Mouse (Mus musculus): ENCODE measurements at regions not wholly inside any gene's neighbourhood (a gene's known extent, or its start where the extent isn't known, plus 50 kb on each side); places are given as distances from the start of the nearest gene placed in this dataset.

GRCm38 (mm10) chr4:95141253-95141652 lies 89.2 kb upstream of the Jun start:
- Histone ChIP-seq H3K27me3 (ENCODE audit: low read depth, poor library complexity, severe bottlenecking) (no peaks in the 10 kb centered on the region), H3K36me3 (no peaks in the 10 kb centered on the region), H3K9me3 (replicated peaks) (no peaks in the 10 kb centered on the region), H3K4me1 (peaks cover 18% of the 10 kb centered on the region), H3K4me3 (no peak overlapping the region), H3K27ac (no peak overlapping the region)
- WGBS = 84% methylated on average over 2 of the region's 2 CpGs
- DNase-seq (ENCODE audit: low spot score) = no peak

GRCm38 (mm10) chr4:95143130-95143529 lies 91.1 kb upstream of the Jun start:
- no peaks in the 10 kb centered on the region for H3K36me3 ChIP-seq
- peak overlapping the region; percentile 16; the same call in 1 of the 2 replicates for H3K27ac ChIP-seq
- no peaks in the 10 kb centered on the region for H3K27me3 ChIP-seq (ENCODE audit: low read depth, poor library complexity, severe bottlenecking)
- H3K4me1 ChIP-seq = peaks cover 6% of the 10 kb centered on the region; the same call in 1 of the 2 replicates
- H3K9me3 ChIP-seq (replicated peaks) = no peaks in the 10 kb centered on the region
- no peak for DNase-seq (ENCODE audit: low spot score)
- WGBS = 89% methylated on average over 4 of the region's 4 CpGs
- H3K4me3 ChIP-seq = no peak overlapping the region

DNA sequence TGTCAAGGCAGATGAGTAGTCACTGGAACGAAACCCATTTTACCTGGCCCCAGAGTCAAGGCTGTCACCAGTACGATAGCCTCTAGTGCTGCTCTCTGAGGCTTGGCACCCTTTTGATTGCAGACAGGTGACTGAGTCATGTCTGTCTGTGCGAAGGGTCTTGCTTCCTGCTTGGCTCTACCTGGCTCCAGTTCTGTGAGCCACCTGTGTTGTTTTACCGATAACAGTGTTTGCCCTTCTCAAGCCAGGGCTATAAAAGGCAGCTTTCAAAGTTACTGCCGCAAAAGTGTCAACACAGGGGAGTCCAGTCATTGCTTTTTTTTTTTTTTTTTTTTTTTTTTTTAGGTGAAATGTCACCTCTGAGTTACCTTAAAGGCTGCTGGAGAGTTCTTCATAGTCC lies 91.6 kb upstream of the Jun start:
- 89% methylated on average over 5 of the region's 5 CpGs for WGBS
- no peaks in the 10 kb centered on the region for H3K9me3 ChIP-seq (replicated peaks)
- peak overlapping the region; percentile 16; the same call in 1 of the 2 replicates for H3K27ac ChIP-seq
- H3K4me1 ChIP-seq = peaks cover under 1% of the 10 kb centered on the region; the same call in 1 of the 2 replicates
- H3K4me3 ChIP-seq = no peak overlapping the region
- H3K27me3 ChIP-seq (ENCODE audit: low read depth, poor library complexity, severe bottlenecking) = no peaks in the 10 kb centered on the region
- no peak for DNase-seq (ENCODE audit: low spot score)
- H3K36me3 ChIP-seq = no peaks in the 10 kb centered on the region

GRCm38 (mm10) chr4:95144440-95144839 lies 92.4 kb upstream of the Jun start:
- Histone ChIP-seq H3K36me3 (no peaks in the 10 kb centered on the region), H3K9me3 (replicated peaks) (no peaks in the 10 kb centered on the region), H3K4me3 (no peak overlapping the region), H3K27me3 (ENCODE audit: low read depth, poor library complexity, severe bottlenecking) (no peaks in the 10 kb centered on the region), H3K27ac (no peak overlapping the region; the same call in 1 of the 2 replicates), H3K4me1 (no peaks in the 10 kb centered on the region)
- DNase-seq (ENCODE audit: low spot score) = no peak

- no peaks in the 10 kb centered on the region for H3K4me1 ChIP-seq
- WGBS = 88% methylated on average over 5 of the region's 5 CpGs
- no peaks in the 10 kb centered on the region for H3K9me3 ChIP-seq (replicated peaks)
- no peaks in the 10 kb centered on the region for H3K27me3 ChIP-seq (ENCODE audit: low read depth, poor library complexity, severe bottlenecking)
- H3K36me3 ChIP-seq = no peaks in the 10 kb centered on the region
- H3K27ac ChIP-seq = no peak overlapping the region
- H3K4me3 ChIP-seq = no peak overlapping the region
- no peak for DNase-seq (ENCODE audit: low spot score)
Observed at GRCm38 (mm10) chr4:95146268-95146667, 94.2 kb upstream of the Jun start.

- H3K4me1 ChIP-seq = peaks cover 4% of the 10 kb centered on the region
- H3K4me3 ChIP-seq = no peak overlapping the region
- no peaks in the 10 kb centered on the region for H3K27me3 ChIP-seq (ENCODE audit: low read depth, poor library complexity, severe bottlenecking)
- WGBS = 82% methylated on average over 1 of the region's 1 CpGs
- DNase-seq (ENCODE audit: low spot score) = no peak
- no peaks in the 10 kb centered on the region for H3K9me3 ChIP-seq (replicated peaks)
- H3K36me3 ChIP-seq = no peaks in the 10 kb centered on the region
- no peak overlapping the region for H3K27ac ChIP-seq
Observed at GRCm38 (mm10) chr4:95148665-95149064, 96.6 kb upstream of the Jun start.

DNA sequence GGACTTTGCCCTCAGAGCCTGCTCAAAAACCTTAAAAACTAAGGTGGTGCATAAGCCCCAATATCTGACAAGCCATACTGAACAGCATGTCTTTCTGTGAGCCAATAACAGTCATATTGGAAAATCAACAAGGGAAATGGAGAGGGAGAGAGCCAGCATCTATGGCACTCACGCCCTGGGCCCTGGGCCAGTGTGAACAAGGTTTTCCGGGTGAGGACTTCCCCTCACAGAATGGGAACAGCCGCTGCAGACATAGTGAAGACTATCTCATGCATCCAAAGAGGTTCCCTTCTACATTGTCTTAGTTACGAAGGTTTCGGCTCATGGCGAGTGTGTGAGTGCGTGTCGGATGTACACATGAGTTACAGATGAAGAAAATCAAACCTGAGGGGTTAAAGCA lies 99.7 kb upstream of the Jun start:
- Histone ChIP-seq H3K9me3 (replicated peaks) (no peaks in the 10 kb centered on the region), H3K4me1 (peaks cover 16% of the 10 kb centered on the region), H3K27ac (no peak overlapping the region), H3K4me3 (no peak overlapping the region), H3K27me3 (ENCODE audit: low read depth, poor library complexity, severe bottlenecking) (no peaks in the 10 kb centered on the region), H3K36me3 (no peaks in the 10 kb centered on the region)
- 90% methylated on average over 8 of the region's 8 CpGs for WGBS
- DNase-seq (ENCODE audit: low spot score) = no peak

GRCm38 (mm10) chr4:95152431-95153115 lies 100.6 kb upstream of the Jun start:
- H3K4me3 ChIP-seq = no peak overlapping the region
- H3K4me1 ChIP-seq = peaks cover 19% of the 10 kb centered on the region
- 81% methylated on average over 4 of the region's 4 CpGs for WGBS
- no peak overlapping the region for H3K27ac ChIP-seq
- H3K27me3 ChIP-seq (ENCODE audit: low read depth, poor library complexity, severe bottlenecking) = no peaks in the 10 kb centered on the region
- no peaks in the 10 kb centered on the region for H3K9me3 ChIP-seq (replicated peaks)
- H3K36me3 ChIP-seq = no peaks in the 10 kb centered on the region
- no peak for DNase-seq (ENCODE audit: low spot score)

GRCm38 (mm10) chr4:95153737-95154287 lies 101.8 kb upstream of the Jun start:
- H3K4me3 ChIP-seq = no peak overlapping the region
- H3K4me1 ChIP-seq = peaks cover 19% of the 10 kb centered on the region
- WGBS = 24% methylated on average over 6 of the region's 6 CpGs
- no peak for DNase-seq (ENCODE audit: low spot score)
- H3K27me3 ChIP-seq (ENCODE audit: low read depth, poor library complexity, severe bottlenecking) = no peaks in the 10 kb centered on the region
- peak overlapping the region; percentile 79 for H3K27ac ChIP-seq
- no peaks in the 10 kb centered on the region for H3K9me3 ChIP-seq (replicated peaks)
- H3K36me3 ChIP-seq = no peaks in the 10 kb centered on the region

DNA sequence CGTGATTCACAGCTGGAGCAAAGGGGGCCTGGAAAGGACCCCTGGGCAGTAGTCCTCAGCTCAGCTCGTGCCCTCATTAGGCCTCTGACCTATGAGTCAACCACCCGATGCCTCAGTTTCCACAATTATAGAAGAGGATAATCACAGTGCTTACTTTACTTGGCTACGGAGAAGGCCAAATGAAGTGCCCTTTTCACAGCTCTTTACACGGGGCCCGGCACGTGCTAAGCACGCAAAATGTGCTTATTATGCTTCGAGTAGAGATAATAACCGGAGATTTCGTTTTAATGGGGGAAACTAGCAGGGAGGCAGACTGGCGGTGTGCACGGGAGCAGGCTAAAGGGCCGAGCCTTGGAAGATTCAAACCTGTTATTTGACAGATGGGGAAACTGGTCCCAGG lies 102.4 kb upstream of the Jun start:
- H3K27me3 ChIP-seq (ENCODE audit: low read depth, poor library complexity, severe bottlenecking) = no peaks in the 10 kb centered on the region
- H3K9me3 ChIP-seq (replicated peaks) = no peaks in the 10 kb centered on the region
- no peaks in the 10 kb centered on the region for H3K36me3 ChIP-seq
- H3K27ac ChIP-seq = peak overlapping the region; percentile 79; the same call in 1 of the 2 replicates
- H3K4me3 ChIP-seq = no peak overlapping the region
- peaks cover 19% of the 10 kb centered on the region for H3K4me1 ChIP-seq
- WGBS = 78% methylated on average over 14 of the region's 14 CpGs
- no peak for DNase-seq (ENCODE audit: low spot score)

DNA sequence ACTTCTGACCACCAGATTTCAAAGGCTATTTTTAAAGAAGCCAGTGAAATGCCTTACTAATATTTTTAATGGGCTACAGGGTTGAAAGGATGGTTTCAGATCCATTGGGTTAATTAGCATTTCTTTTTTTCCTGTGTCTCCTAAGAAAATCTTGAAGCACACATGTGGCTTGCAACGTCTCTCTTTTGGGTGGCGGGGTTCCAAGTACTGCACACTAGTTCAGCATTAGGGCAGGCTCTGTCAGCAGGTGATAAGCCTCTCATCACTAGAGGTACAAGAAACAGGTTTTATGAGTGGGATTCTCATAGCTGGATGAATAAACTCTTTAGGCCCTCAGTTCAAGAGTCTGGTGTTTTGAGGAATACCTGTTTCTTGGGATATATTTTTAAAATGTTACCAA lies 103.2 kb upstream of the Jun start:
- Histone ChIP-seq H3K9me3 (replicated peaks) (no peaks in the 10 kb centered on the region), H3K27ac (no peak overlapping the region), H3K4me3 (no peak overlapping the region), H3K36me3 (no peaks in the 10 kb centered on the region), H3K4me1 (peaks cover 19% of the 10 kb centered on the region), H3K27me3 (ENCODE audit: low read depth, poor library complexity, severe bottlenecking) (no peaks in the 10 kb centered on the region)
- WGBS = 81% methylated on average over 2 of the region's 2 CpGs
- no peak for DNase-seq (ENCODE audit: low spot score)

DNA sequence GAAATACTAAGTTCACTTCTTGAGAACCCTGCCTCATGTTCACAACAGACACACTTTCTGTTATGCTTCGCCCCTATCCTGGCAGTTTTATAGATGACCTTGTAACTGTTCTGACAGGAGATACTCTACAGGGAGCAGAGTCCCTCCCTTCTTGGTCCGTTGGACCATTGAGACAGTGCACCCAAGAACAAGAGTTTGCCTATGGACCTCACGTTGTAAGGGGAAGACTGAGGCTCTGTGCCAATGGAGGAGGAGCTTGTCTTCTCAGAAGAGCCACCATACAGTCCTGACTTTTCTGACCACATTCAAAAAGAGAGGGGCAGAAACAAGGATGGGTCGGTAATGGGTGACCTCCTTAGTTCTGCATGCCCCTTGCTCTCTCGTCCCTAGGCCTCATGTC lies 103.8 kb upstream of the Jun start:
- Histone ChIP-seq H3K9me3 (replicated peaks) (no peaks in the 10 kb centered on the region), H3K27me3 (ENCODE audit: low read depth, poor library complexity, severe bottlenecking) (no peaks in the 10 kb centered on the region), H3K4me1 (peaks cover 22% of the 10 kb centered on the region), H3K4me3 (no peak overlapping the region), H3K27ac (peak overlapping the region; percentile 23; the same call in 1 of the 2 replicates), H3K36me3 (no peaks in the 10 kb centered on the region)
- no peak for DNase-seq (ENCODE audit: low spot score)
- 87% methylated on average over 5 of the region's 5 CpGs for WGBS

DNA sequence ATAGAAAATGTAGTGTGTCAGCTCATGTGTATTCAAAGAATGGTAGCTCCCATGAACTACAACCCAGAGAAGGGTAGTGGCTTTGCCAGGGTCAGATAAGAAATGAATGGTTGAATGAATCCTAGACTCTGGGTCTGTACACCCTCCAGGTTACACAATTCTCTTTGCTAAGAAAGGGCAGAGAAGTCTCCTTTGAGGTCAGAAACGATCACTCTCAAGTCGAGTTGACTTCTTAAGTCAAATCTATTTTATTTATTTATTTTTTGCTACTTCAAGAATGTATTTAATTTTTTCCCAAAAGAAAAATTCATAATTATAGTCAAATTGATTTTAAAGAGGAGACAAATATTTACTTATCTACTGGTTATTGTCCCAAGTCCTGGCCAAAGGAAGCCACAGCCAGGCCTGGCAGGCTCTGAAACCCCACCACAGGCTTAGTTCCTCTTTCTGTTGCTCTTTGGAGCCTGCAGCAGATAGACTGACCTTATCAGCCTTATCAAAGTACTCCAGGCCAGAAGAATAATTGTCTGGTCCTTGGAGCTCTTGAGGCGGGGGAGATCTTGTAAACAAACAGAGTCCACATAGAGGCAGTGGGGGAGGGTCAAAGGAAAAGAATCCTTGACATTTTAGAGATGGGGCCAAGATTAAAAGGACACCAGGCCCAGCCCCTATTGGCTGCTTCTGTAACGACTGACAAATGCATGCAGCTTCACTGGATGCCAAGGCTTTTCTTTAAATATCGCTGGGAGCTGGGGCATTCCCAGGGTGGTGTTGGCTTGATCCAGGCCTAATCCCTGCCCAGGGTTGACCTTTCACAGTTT lies 104.6 kb upstream of the Jun start:
- Histone ChIP-seq H3K27me3 (ENCODE audit: low read depth, poor library complexity, severe bottlenecking) (no peaks in the 10 kb centered on the region), H3K9me3 (replicated peaks) (no peaks in the 10 kb centered on the region), H3K36me3 (no peaks in the 10 kb centered on the region), H3K27ac (peak overlapping the region; percentile 9; the same call in 1 of the 2 replicates), H3K4me3 (no peak overlapping the region), H3K4me1 (peaks cover 31% of the 10 kb centered on the region)
- DNase-seq (ENCODE audit: low spot score) = no peak
- 41% methylated on average over 5 of the region's 5 CpGs for WGBS

Data from limb, embryonic 10.5 days (tissue).